Comparison of ENCODE assay signal across 17 mouse cellular contexts in genomic region chr1:194630498-194631056, GRCm38 (mm10). TPM values are rescaled to one million over a fixed set of nuclear protein-coding genes. Genes with fewer than 3 reads are reported as not detected.
DNase-seq lines count a peak whose midpoint lies in the region; ATAC-seq lines count a peak whose summit lies in the region.
"Had no signal": no experiment of that assay in that cellular context is flagged by ENCODE, and none has a peak within 500 bp of the region (broad histone marks: within the 10 kb centered on the region; RNA-seq: fewer than 3 reads in every experiment).

No protein-coding gene starts in this region.

- H3K36me3 ChIP-seq in hindbrain, embryonic 13.5 days, result 0 out of 2 replicates have a peak, but pooled peaks cover 3% of the 10 kb centered on the region
- H3K36me3 ChIP-seq in hindbrain, embryonic 11.5 days (ENCODE audit: control insufficient read depth, insufficient read depth, low read length), result no peaks in the 10 kb centered on the region
- peaks cover 8% of the 10 kb centered on the region; the same call in 1 of the 2 replicates for H3K36me3 ChIP-seq in neural tube, embryonic 13.5 days
- H3K36me3 ChIP-seq in forebrain, embryonic 16.5 days (ENCODE audit: control insufficient read depth, insufficient read depth), result no peaks in the 10 kb centered on the region

- peak overlapping the region; percentile 18; the same call in 1 of the 2 replicates for H3K27ac ChIP-seq in hindbrain, embryonic 13.5 days
- no peak overlapping the region for H3K27ac ChIP-seq in hindbrain, embryonic 11.5 days (ENCODE audit: low read depth, low read length)
- 0 out of 2 replicates have a peak overlapping the region, but pooled peaks have one; percentile 23 for H3K27ac ChIP-seq in neural tube, embryonic 13.5 days (replicated peaks)
- H3K27ac ChIP-seq in forebrain, embryonic 16.5 days (ENCODE audit: low read length), result peak overlapping the region; percentile 49
- H3K27ac ChIP-seq: gastrocnemius, adult 2 months; stomach, postnatal 0 days had no signal

- H3K4me1 ChIP-seq in hindbrain, embryonic 13.5 days (replicated peaks), result peaks cover 94% of the 10 kb centered on the region
- H3K4me1 ChIP-seq in hindbrain, embryonic 11.5 days (replicated peaks; ENCODE audit: control insufficient read depth, insufficient read depth, low read length), result peaks cover 16% of the 10 kb centered on the region
- H3K4me1 ChIP-seq in neural tube, embryonic 13.5 days (replicated peaks), result peaks cover 98% of the 10 kb centered on the region
- H3K4me1 ChIP-seq in forebrain, embryonic 16.5 days (replicated peaks; ENCODE audit: control insufficient read depth, insufficient read depth, low read length), result peaks cover 88% of the 10 kb centered on the region

- H3K4me3 ChIP-seq in hindbrain, embryonic 13.5 days, result no peak overlapping the region
- no peak overlapping the region for H3K4me3 ChIP-seq in hindbrain, embryonic 11.5 days (ENCODE audit: low read depth, low read length)
- H3K4me3 ChIP-seq in neural tube, embryonic 13.5 days, result no peak overlapping the region
- no peak overlapping the region for H3K4me3 ChIP-seq in forebrain, embryonic 16.5 days (replicated peaks; ENCODE audit: low read length)
- H3K4me3 ChIP-seq: gastrocnemius, adult 2 months had no signal

- no peak for DNase-seq in hindbrain, embryonic 11.5 days (ENCODE audit: low spot score)
- DNase-seq in neural tube, embryonic 10.5 days (ENCODE audit: extremely low spot score, low spot score), result no peak
- DNase-seq: B cell, adult 2 months; cerebellum, adult 8-10 months; gastrocnemius, adult 2 months; heart, adult 18-20 months; layer of hippocampus, postnatal 36 days; liver had no signal

- H3K4me2 ChIP-seq in hindbrain, embryonic 13.5 days, result no peak overlapping the region
- no peak overlapping the region for H3K4me2 ChIP-seq in hindbrain, embryonic 11.5 days (replicated peaks; ENCODE audit: low read depth, low read length)
- 0 out of 2 replicates have a peak overlapping the region, but pooled peaks have one; percentile 85 for H3K4me2 ChIP-seq in neural tube, embryonic 13.5 days
- peak overlapping the region; percentile 20; the same call in 1 of the 2 replicates for H3K4me2 ChIP-seq in forebrain, embryonic 16.5 days (ENCODE audit: low read length)

- no peaks in the 10 kb centered on the region for H3K9me3 ChIP-seq in hindbrain, embryonic 13.5 days
- no peaks in the 10 kb centered on the region for H3K9me3 ChIP-seq in hindbrain, embryonic 11.5 days (ENCODE audit: control insufficient read depth, low read length)
- no peaks in the 10 kb centered on the region for H3K9me3 ChIP-seq in neural tube, embryonic 13.5 days
- no peaks in the 10 kb centered on the region for H3K9me3 ChIP-seq in forebrain, embryonic 16.5 days (ENCODE audit: control insufficient read depth, low read length)

- H3K9ac ChIP-seq in hindbrain, embryonic 13.5 days, result no peak overlapping the region
- no peak overlapping the region for H3K9ac ChIP-seq in hindbrain, embryonic 11.5 days (ENCODE audit: low read depth, low read length)
- H3K9ac ChIP-seq in neural tube, embryonic 13.5 days, result no peak overlapping the region
- H3K9ac ChIP-seq in forebrain, embryonic 16.5 days (replicated peaks; ENCODE audit: low read depth, low read length), result no peak overlapping the region

- H3K27me3 ChIP-seq in hindbrain, embryonic 13.5 days, result no peaks in the 10 kb centered on the region
- H3K27me3 ChIP-seq in hindbrain, embryonic 11.5 days (ENCODE audit: control insufficient read depth, insufficient read depth, low read length), result no peaks in the 10 kb centered on the region
- no peaks in the 10 kb centered on the region for H3K27me3 ChIP-seq in neural tube, embryonic 13.5 days
- no peaks in the 10 kb centered on the region for H3K27me3 ChIP-seq in forebrain, embryonic 16.5 days (replicated peaks; ENCODE audit: control insufficient read depth, insufficient read depth, low read length)

- 21% methylated on average over 1 of the region's 1 CpGs for WGBS in hindbrain, embryonic 13.5 days
- WGBS in hindbrain, embryonic 11.5 days, result 34% methylated on average over 1 of the region's 1 CpGs
- 20% methylated on average over 1 of the region's 1 CpGs for WGBS in neural tube, embryonic 13.5 days
- 4% methylated on average over 1 of the region's 1 CpGs for WGBS in forebrain, embryonic 16.5 days

- no peak for ATAC-seq in hindbrain, embryonic 13.5 days (ENCODE audit: low FRiP score)
- no peak for ATAC-seq in hindbrain, embryonic 11.5 days (ENCODE audit: low FRiP score)
- no peak for ATAC-seq in neural tube, embryonic 13.5 days (ENCODE audit: low read depth)
- peak; percentile 74 for ATAC-seq in forebrain, embryonic 16.5 days
- no peak for ATAC-seq in megakaryocyte progenitor cell, adult 5-6 weeks (replicated peaks; ENCODE audit: poor library complexity)
- no peak for ATAC-seq in megakaryocyte, adult 5-6 weeks (ENCODE audit: poor library complexity, severe bottlenecking)
- ATAC-seq: intestine, postnatal 0 days; lung, postnatal 0 days had no signal

RNA-seq across cellular contexts. Expression of gene Plxna2, which starts 12.6 kb away (rescaled TPM):
- polyA plus RNA-seq in hindbrain, embryonic 13.5 days (2015; fragmentation: Nextera tagmentation; extraction: Ambion mirVana), result 36.1 and 36.5 TPM in 2 replicates
- 23.2 and 25.4 TPM in 2 replicates for polyA plus RNA-seq in hindbrain, embryonic 11.5 days (2014; fragmentation: Nextera tagmentation; extraction: Ambion mirVana)
- 42.6 and 50.5 TPM in 2 replicates for polyA plus RNA-seq in neural tube, embryonic 13.5 days (2015; fragmentation: Nextera tagmentation; extraction: Ambion mirVana)
- 76.0 and 80.3 TPM in 2 replicates for polyA plus RNA-seq in forebrain, embryonic 16.5 days (2015; fragmentation: Nextera tagmentation; extraction: Ambion mirVana)
- 0.39 and 0.72 TPM in 2 replicates for total RNA-seq in megakaryocyte progenitor cell, adult 5-6 weeks (2015)
- total RNA-seq in megakaryocyte progenitor cell, adult 5-6 weeks (2017), result 0.17 and 0.34 TPM in 2 replicates
- total RNA-seq in megakaryocyte, adult 5-6 weeks (2015), result not detected in 2 replicates
- total RNA-seq in megakaryocyte, adult 5-6 weeks (2017), result 0.18 TPM in 1 of 2 replicates, not detected in the other
- total RNA-seq: neutrophil, adult 5-6 weeks had no signal

Comparison
In these comparisons a context has a peak if more than half of its experiments do, and no peak if none do; other contexts are left out.
1. H3K4me2 ChIP-seq: peak in neural tube, embryonic 13.5 days (single experiment) and forebrain, embryonic 16.5 days (single experiment); none in hindbrain, embryonic 13.5 days (single experiment) and hindbrain, embryonic 11.5 days (single experiment).